Mouse (Mus musculus) neutrophil, adult 59 days (primary cell): ENCODE data around the gene 4921511M17Rik. TPM values are rescaled to one million over a fixed set of nuclear protein-coding genes. Genes with fewer than 3 reads are reported as not detected.

Source experiments
- total RNA-seq, 2 experiments: library from RNA; stranded (reverse); gene quantifications; 1 replicate in 1 of 2; 2 replicates in 1 of 2; pipeline ENCODE4 v1.2.4; 2023

The 4921511M17Rik gene
- not detected for total RNA-seq

GRCm38 (mm10) chrX:154033727-154034126 is at the start of gene 4921511M17Rik:
TSS of gene 4921511M17Rik (minus strand) at chrX:154033827.

GRCm38 (mm10) chrX:154054939-154055338 is 21.3 kb upstream of the 4921511M17Rik start, which contains the start of gene Gm10057:
TSS of gene Gm10057 (minus strand) at chrX:154055039.

GRCm38 (mm10) chrX:154012540-154012939 is 21.1 kb downstream of the 4921511M17Rik start, which contains the start of gene Samt1:
TSS of gene Samt1 (minus strand) at chrX:154012640.

Other genes with a start within 250 kb of the 4921511M17Rik start
- not detected for gene Spin2c, start 201.6 kb downstream of the 4921511M17Rik start, total RNA-seq
- not detected for gene Samt1, start 21.2 kb downstream of the 4921511M17Rik start, total RNA-seq
- gene Gm10057, start 21.2 kb upstream of the 4921511M17Rik start, total RNA-seq = not detected
- not detected for gene Gm15140, start 86.9 kb upstream of the 4921511M17Rik start, total RNA-seq